7 mouse cellular contexts compared by ENCODE assay signal in genomic region chr2:150909429-150910039, GRCm38 (mm10). TPM values are rescaled to one million over a fixed set of nuclear protein-coding genes. Genes with fewer than 3 reads are reported as not detected.
DNase-seq lines count a peak whose midpoint lies in the region; ATAC-seq lines count a peak whose summit lies in the region.

No protein-coding gene starts in this region.

- H3K4me2 ChIP-seq in limb, embryonic 11.5 days (ENCODE audit: low read depth, severe bottlenecking) = peak overlapping the region; percentile 65
- peak overlapping the region; percentile 58 for H3K4me2 ChIP-seq in midbrain, embryonic 14.5 days (ENCODE audit: low read length)

- peaks cover 11% of the 10 kb centered on the region; the same call in 1 of the 2 replicates for H3K4me1 ChIP-seq in embryonic facial prominence, embryonic 10.5 days
- no peaks in the 10 kb centered on the region; the same call in 1 of the 2 replicates for H3K4me1 ChIP-seq in limb, embryonic 11.5 days (ENCODE audit: control insufficient read depth, insufficient read depth, low read length)
- 0 out of 2 replicates have a peak, but pooled peaks cover 4% of the 10 kb centered on the region for H3K4me1 ChIP-seq in midbrain, embryonic 14.5 days (ENCODE audit: control insufficient read depth, insufficient read depth, low read length)

- peak overlapping the region; percentile 96 for H3K27ac ChIP-seq in embryonic facial prominence, embryonic 10.5 days (replicated peaks)
- peak overlapping the region; percentile 93 for H3K27ac ChIP-seq in limb, embryonic 11.5 days (replicated peaks; ENCODE audit: low read depth, low read length)
- H3K27ac ChIP-seq in midbrain, embryonic 14.5 days (replicated peaks; ENCODE audit: low read depth, low read length) = peak overlapping the region; percentile 60

- peak overlapping the region; percentile 73 for H3K4me3 ChIP-seq in embryonic facial prominence, embryonic 10.5 days
- H3K4me3 ChIP-seq in limb, embryonic 11.5 days (ENCODE audit: low read depth, low read length) = peak overlapping the region; percentile 60
- H3K4me3 ChIP-seq in midbrain, embryonic 14.5 days (replicated peaks; ENCODE audit: low read depth, low read length) = peak overlapping the region; percentile 52

- H3K9me3 ChIP-seq in embryonic facial prominence, embryonic 10.5 days = no peaks in the 10 kb centered on the region
- no peaks in the 10 kb centered on the region for H3K9me3 ChIP-seq in limb, embryonic 11.5 days (ENCODE audit: control insufficient read depth, low read length)
- no peaks in the 10 kb centered on the region for H3K9me3 ChIP-seq in midbrain, embryonic 14.5 days (ENCODE audit: control insufficient read depth, low read length)

- peak overlapping the region; percentile 86 for H3K9ac ChIP-seq in limb, embryonic 11.5 days (ENCODE audit: low read length)
- peak overlapping the region; percentile 41; the same call in 1 of the 2 replicates for H3K9ac ChIP-seq in midbrain, embryonic 14.5 days (replicated peaks; ENCODE audit: low read length)

- under 1% methylated on average over 35 of the region's 35 CpGs for WGBS in embryonic facial prominence, embryonic 10.5 days
- 0% methylated on average over 35 of the region's 35 CpGs for WGBS in limb, embryonic 11.5 days
- WGBS in midbrain, embryonic 14.5 days = under 1% methylated on average over 35 of the region's 35 CpGs

- H3K27me3 ChIP-seq in embryonic facial prominence, embryonic 10.5 days (replicated peaks; ENCODE audit: low read depth, poor library complexity, severe bottlenecking) = no peaks in the 10 kb centered on the region
- no peaks in the 10 kb centered on the region for H3K27me3 ChIP-seq in limb, embryonic 11.5 days (ENCODE audit: control insufficient read depth, insufficient read depth, low read length)
- H3K27me3 ChIP-seq in midbrain, embryonic 14.5 days (ENCODE audit: control insufficient read depth, insufficient read depth, low read length) = no peaks in the 10 kb centered on the region

- peak; percentile 94 for ATAC-seq in limb, embryonic 11.5 days (ENCODE audit: insufficient number of reproducible peaks, low FRiP score, low TSS enrichment, low read depth)
- peak; percentile 94 for ATAC-seq in midbrain, embryonic 14.5 days (ENCODE audit: low FRiP score, low TSS enrichment)

- peak; percentile 96 for DNase-seq in adrenal gland, postnatal 10 days
- DNase-seq in embryonic facial prominence, embryonic 10.5 days (ENCODE audit: low spot score) = peak; percentile 94
- DNase-seq in heart, adult 11 months = peak; percentile 100
- DNase-seq in kidney, adult 18-20 months = peak; percentile 98
- DNase-seq in limb, embryonic 11.5 days (ENCODE audit: low spot score) = peak; percentile 92
- peak; percentile 98 for DNase-seq in midbrain, embryonic 14.5 days
- peak; percentile 92 to 97 for DNase-seq in spleen, adult 18-20 months

- H3K36me3 ChIP-seq in embryonic facial prominence, embryonic 10.5 days (replicated peaks) = peaks cover 12% of the 10 kb centered on the region
- no peaks in the 10 kb centered on the region; the same call in 1 of the 2 replicates for H3K36me3 ChIP-seq in limb, embryonic 11.5 days (ENCODE audit: control insufficient read depth, insufficient read depth, low read length)
- H3K36me3 ChIP-seq in midbrain, embryonic 14.5 days (ENCODE audit: control insufficient read depth, insufficient read depth, low read length) = no peaks in the 10 kb centered on the region

RNA-seq across cellular contexts. Expression of gene Gins1, which starts 4.3 kb away (rescaled TPM):
- 10 to 100 TPM in 1 of 2 experiments, 1 to 10 TPM in 1; 5.8 to 10.8 TPM for total RNA-seq in adrenal gland, postnatal 10 days (2021)
- polyA plus RNA-seq in embryonic facial prominence, embryonic 10.5 days (2016; fragmentation: Nextera tagmentation; extraction: Ambion mirVana) = 74.1 and 76.0 TPM in 2 replicates
- 78.2 and 83.8 TPM in 2 replicates for polyA plus RNA-seq in limb, embryonic 11.5 days (2014; fragmentation: Nextera tagmentation; extraction: Ambion mirVana)
- polyA plus RNA-seq in midbrain, embryonic 14.5 days (2014; fragmentation: Nextera tagmentation; extraction: Ambion mirVana) = 19.2 and 21.3 TPM in 2 replicates

RNA-seq across cellular contexts. Expression of gene Abhd12, which starts 5.0 kb away (rescaled TPM):
- 10 to 100 TPM; 55.6 to 58.2 TPM for total RNA-seq in adrenal gland, postnatal 10 days (2021)
- polyA plus RNA-seq in embryonic facial prominence, embryonic 10.5 days (2016; fragmentation: Nextera tagmentation; extraction: Ambion mirVana) = 46.0 and 51.3 TPM in 2 replicates
- 50.1 and 55.5 TPM in 2 replicates for polyA plus RNA-seq in limb, embryonic 11.5 days (2014; fragmentation: Nextera tagmentation; extraction: Ambion mirVana)
- 102 and 105 TPM in 2 replicates for polyA plus RNA-seq in midbrain, embryonic 14.5 days (2014; fragmentation: Nextera tagmentation; extraction: Ambion mirVana)

Comparison
In these comparisons a context has a peak if more than half of its experiments do, and no peak if none do; other contexts are left out.
1. Peak in every context shown above with its lines: DNase-seq, ATAC-seq, H3K4me3 ChIP-seq and H3K27ac ChIP-seq.